Mouse (Mus musculus) forebrain, embryonic 13.5 days (tissue): ENCODE data around the gene Mybl2. TPM values are rescaled to one million over a fixed set of nuclear protein-coding genes. Genes with fewer than 3 reads are reported as not detected.
A peak's percentile ranks its signal among the peaks of the same experiment; 100 is the strongest.
"Not testable (repeated sequence)": the region's sequence is repeated elsewhere in the genome, so short reads cannot be mapped to it uniquely, and the experiment has no call there.

Experiments used
- ATAC-seq: fragments of 200-750 bp; cut with Nextera tagmentation; 2 replicates; pipeline ENCODE4 v1.8.0; 2017
- H3K27ac ChIP-seq: fragments of 300-500 bp; sonication (generic); 2 replicates; pipeline ENCODE4 v1.5.1; 2015; ENCODE audit warnings: inconsistent platforms, mild to moderate bottlenecking, moderate library complexity
- H3K27me3 ChIP-seq: fragments of 300-500 bp; sonication (generic); 2 replicates; pipeline ENCODE4 v1.6.1; 2015; ENCODE audit warnings: mild to moderate bottlenecking, inconsistent platforms
- H3K36me3 ChIP-seq: fragments of 300-500 bp; sonication (generic); 2 replicates; pipeline ENCODE4 v1.6.1; 2015; ENCODE audit warnings: mild to moderate bottlenecking, inconsistent platforms; ENCODE audit not compliant: poor library complexity, severe bottlenecking
- H3K4me1 ChIP-seq: fragments of 300-500 bp; sonication (generic); 2 replicates; pipeline ENCODE4 v1.6.1; 2015; ENCODE audit warnings: inconsistent platforms
- H3K4me2 ChIP-seq: fragments of 300-500 bp; sonication (generic); 2 replicates; pipeline ENCODE4 v1.6.1; 2015; ENCODE audit warnings: inconsistent platforms, mild to moderate bottlenecking, moderate library complexity
- H3K4me3 ChIP-seq: fragments of 300-500 bp; sonication (generic); 2 replicates; pipeline ENCODE4 v1.5.1; 2015; ENCODE audit warnings: mild to moderate bottlenecking, inconsistent platforms
- H3K9ac ChIP-seq: fragments of 300-500 bp; sonication (generic); 2 replicates; pipeline ENCODE4 v1.6.1; 2015; ENCODE audit warnings: mild to moderate bottlenecking, inconsistent platforms
- H3K9me3 ChIP-seq: fragments of 300-500 bp; sonication (generic); replicated peaks from 2 replicates; pipeline ENCODE4 v1.6.1; 2016; ENCODE audit warnings: inconsistent platforms
- WGBS: fragments of 180-500 bp; shearing (Covaris S2); methylation state at CpG from one replicate; pipeline ENCODE4 v1.1.7; 2015; 5-methylcytosine and 5-hydroxymethylcytosine counted together
- polyA plus RNA-seq: library from polyadenylated mRNA; unstranded; fragments of >200 nt; fragmentation: Nextera tagmentation; extraction: Ambion mirVana; gene quantifications from 2 replicates; pipeline ENCODE4 v1.2.1, GENCODE M21; 2015

Mybl2 gene
- polyA plus RNA-seq, 1 experiment from 2014 or later = 24.8 TPM

- peak overlapping the region; percentile 75 for H3K9ac ChIP-seq
- WGBS = under 1% methylated on average over 37 of the region's 38 CpGs
- peak overlapping the region; percentile 68 for H3K4me3 ChIP-seq
- no peaks in the 10 kb centered on the region for H3K36me3 ChIP-seq
- no peaks in the 10 kb centered on the region for H3K27me3 ChIP-seq
- peak overlapping the region; percentile 97 for H3K4me2 ChIP-seq
- H3K4me1 ChIP-seq = peaks cover 27% of the 10 kb centered on the region
- ATAC-seq = peak; percentile 33
- H3K9me3 ChIP-seq = no peaks in the 10 kb centered on the region
- peak overlapping the region; percentile 44; the same call in 1 of the 2 replicates for H3K27ac ChIP-seq
Observed at GRCm38 (mm10) chr2:163054891-163055494, 506 bp downstream of the Mybl2 start.

GRCm38 (mm10) chr2:163055715-163056114, 1.2 kb downstream of the Mybl2 start:
- no peak for ATAC-seq
- WGBS = 28% methylated on average over 5 of the region's 5 CpGs
- H3K4me3 ChIP-seq = peak overlapping the region; percentile 68
- no peaks in the 10 kb centered on the region for H3K36me3 ChIP-seq
- no peak overlapping the region for H3K27ac ChIP-seq
- H3K9ac ChIP-seq = peak overlapping the region; percentile 75
- no peaks in the 10 kb centered on the region for H3K27me3 ChIP-seq
- no peaks in the 10 kb centered on the region for H3K9me3 ChIP-seq
- peaks cover 27% of the 10 kb centered on the region for H3K4me1 ChIP-seq
- H3K4me2 ChIP-seq = peak overlapping the region; percentile 97

- H3K27ac ChIP-seq = no peak overlapping the region
- H3K4me2 ChIP-seq = peak overlapping the region; percentile 97; the same call in 1 of the 2 replicates
- no peak overlapping the region for H3K4me3 ChIP-seq
- H3K36me3 ChIP-seq = no peaks in the 10 kb centered on the region
- H3K9me3 ChIP-seq = no peaks in the 10 kb centered on the region
- ATAC-seq = no peak
- no peak overlapping the region for H3K9ac ChIP-seq
- peaks cover 27% of the 10 kb centered on the region for H3K4me1 ChIP-seq
- WGBS = 85% methylated on average over 9 of the region's 9 CpGs
- H3K27me3 ChIP-seq = no peaks in the 10 kb centered on the region
Observed at GRCm38 (mm10) chr2:163056584-163056983, 2.1 kb downstream of the Mybl2 start.

GRCm38 (mm10) chr2:163058981-163059380, 4.5 kb downstream of the Mybl2 start:
- H3K9ac ChIP-seq, H3K4me2 ChIP-seq, ATAC-seq, H3K9me3 ChIP-seq, H3K27me3 ChIP-seq, H3K27ac ChIP-seq, H3K4me3 ChIP-seq: not testable (repeated sequence)
- WGBS = 92% methylated on average over 7 of the region's 7 CpGs
- H3K4me1 ChIP-seq = peaks cover 20% of the 10 kb centered on the region
- peaks cover 14% of the 10 kb centered on the region for H3K36me3 ChIP-seq

GRCm38 (mm10) chr2:163060630-163061029, 6.1 kb downstream of the Mybl2 start:
- Histone ChIP-seq H3K36me3 (peaks cover 23% of the 10 kb centered on the region), H3K27ac (no peak overlapping the region), H3K9ac (no peak overlapping the region), H3K4me3 (no peak overlapping the region), H3K27me3 (no peaks in the 10 kb centered on the region), H3K4me1 (peaks cover 8% of the 10 kb centered on the region), H3K9me3 (no peaks in the 10 kb centered on the region), H3K4me2 (no peak overlapping the region)
- no peak for ATAC-seq
- WGBS = 84% methylated on average over 6 of the region's 6 CpGs

GRCm38 (mm10) chr2:163061203-163062118, 7.0 kb downstream of the Mybl2 start:
- Histone ChIP-seq H3K36me3 (peaks cover 27% of the 10 kb centered on the region), H3K4me2 (no peak overlapping the region), H3K4me3 (no peak overlapping the region), H3K4me1 (no peaks in the 10 kb centered on the region), H3K9ac (no peak overlapping the region), H3K27ac (no peak overlapping the region), H3K9me3 (no peaks in the 10 kb centered on the region), H3K27me3 (no peaks in the 10 kb centered on the region)
- no peak for ATAC-seq
- WGBS = 84% methylated on average over 8 of the region's 8 CpGs

- no peak for ATAC-seq
- 70% methylated on average over 6 of the region's 6 CpGs for WGBS
Observed at GRCm38 (mm10) chr2:163062119-163062508, 7.6 kb downstream of the Mybl2 start.

GRCm38 (mm10) chr2:163066326-163066725, 11.8 kb downstream of the Mybl2 start:
- Histone ChIP-seq H3K9ac (no peak overlapping the region), H3K27ac (no peak overlapping the region), H3K4me2 (no peak overlapping the region), H3K27me3 (no peaks in the 10 kb centered on the region), H3K9me3 (no peaks in the 10 kb centered on the region), H3K36me3 (peaks cover 48% of the 10 kb centered on the region), H3K4me1 (no peaks in the 10 kb centered on the region), H3K4me3 (no peak overlapping the region)
- no peak for ATAC-seq
- WGBS = 96% methylated on average over 6 of the region's 6 CpGs

More at GRCm38 (mm10) chr2:163062119-163062508, 7.6 kb downstream of the Mybl2 start:
- Histone ChIP-seq H3K4me1 (no peaks in the 10 kb centered on the region), H3K27ac (no peak overlapping the region), H3K36me3 (peaks cover 30% of the 10 kb centered on the region), H3K9me3 (no peaks in the 10 kb centered on the region), H3K9ac (no peak overlapping the region), H3K27me3 (no peaks in the 10 kb centered on the region), H3K4me2 (no peak overlapping the region), H3K4me3 (no peak overlapping the region)

- peaks cover 47% of the 10 kb centered on the region for H3K36me3 ChIP-seq
- H3K4me1 ChIP-seq = no peaks in the 10 kb centered on the region
- no peaks in the 10 kb centered on the region for H3K9me3 ChIP-seq
- H3K27ac ChIP-seq = no peak overlapping the region
- no peak overlapping the region for H3K4me3 ChIP-seq
- 97% methylated on average over 1 of the region's 1 CpGs for WGBS
- H3K27me3 ChIP-seq = no peaks in the 10 kb centered on the region
- no peak overlapping the region for H3K9ac ChIP-seq
- ATAC-seq = no peak
- H3K4me2 ChIP-seq = no peak overlapping the region
Observed at GRCm38 (mm10) chr2:163067233-163067632, 12.7 kb downstream of the Mybl2 start.

GRCm38 (mm10) chr2:163070213-163070612, 15.7 kb downstream of the Mybl2 start:
- no peak overlapping the region for H3K9ac ChIP-seq
- H3K4me1 ChIP-seq = no peaks in the 10 kb centered on the region
- H3K9me3 ChIP-seq = no peaks in the 10 kb centered on the region
- H3K36me3 ChIP-seq = peaks cover 50% of the 10 kb centered on the region
- H3K4me3 ChIP-seq = no peak overlapping the region
- H3K27ac ChIP-seq = no peak overlapping the region
- WGBS = 90% methylated on average over 3 of the region's 3 CpGs
- H3K27me3 ChIP-seq = no peaks in the 10 kb centered on the region
- no peak overlapping the region for H3K4me2 ChIP-seq
- ATAC-seq = no peak

- peaks cover 53% of the 10 kb centered on the region for H3K36me3 ChIP-seq
- no peaks in the 10 kb centered on the region for H3K9me3 ChIP-seq
- no peak overlapping the region for H3K4me3 ChIP-seq
- no peak overlapping the region for H3K27ac ChIP-seq
- no peak overlapping the region for H3K4me2 ChIP-seq
- no peaks in the 10 kb centered on the region for H3K4me1 ChIP-seq
- H3K9ac ChIP-seq = no peak overlapping the region
- H3K27me3 ChIP-seq = no peaks in the 10 kb centered on the region
- ATAC-seq = no peak
- WGBS = 93% methylated on average over 3 of the region's 3 CpGs
Observed at GRCm38 (mm10) chr2:163071590-163071989, 17.1 kb downstream of the Mybl2 start.

GRCm38 (mm10) chr2:163073023-163073757, 18.7 kb downstream of the Mybl2 start:
- no peaks in the 10 kb centered on the region for H3K4me1 ChIP-seq
- H3K9me3 ChIP-seq = no peaks in the 10 kb centered on the region
- peaks cover 60% of the 10 kb centered on the region for H3K36me3 ChIP-seq
- no peak overlapping the region for H3K9ac ChIP-seq
- no peak overlapping the region for H3K4me2 ChIP-seq
- WGBS = 97% methylated on average over 9 of the region's 9 CpGs
- no peak overlapping the region for H3K4me3 ChIP-seq
- ATAC-seq = no peak
- no peaks in the 10 kb centered on the region for H3K27me3 ChIP-seq
- H3K27ac ChIP-seq = no peak overlapping the region
